ENCODE assay signal across 29 mouse cellular contexts in the genomic region with DNA sequence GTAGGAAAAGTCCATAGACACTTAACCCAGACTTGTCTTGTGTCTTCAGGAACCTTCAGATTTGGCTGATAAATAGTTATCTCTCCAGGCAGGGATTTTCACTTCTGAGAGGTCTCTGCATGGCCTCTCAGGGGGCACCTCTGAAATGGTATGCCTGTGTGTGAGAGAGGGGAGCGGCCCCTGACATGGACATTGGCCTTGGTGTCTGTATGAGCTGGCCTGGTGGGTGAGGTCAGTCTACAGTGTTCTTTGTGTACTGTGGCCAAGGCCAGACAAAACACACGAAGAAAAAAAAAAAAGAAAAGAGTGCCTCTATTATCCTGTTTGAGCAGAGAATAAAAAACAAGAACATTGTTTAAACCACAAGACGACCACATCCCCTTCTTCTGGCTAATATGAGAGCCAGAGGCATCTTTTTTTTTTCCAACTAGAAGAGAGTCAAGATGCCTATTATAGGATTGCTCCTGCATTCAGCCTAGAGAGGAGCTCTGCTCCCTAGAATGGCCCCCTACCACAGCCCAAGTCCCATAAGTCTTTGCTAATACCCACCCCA. TPM values are rescaled to one million over a fixed set of nuclear protein-coding genes. Genes with fewer than 3 reads are reported as not detected.
DNase-seq lines count a peak whose midpoint lies in the region; ATAC-seq and TF ChIP-seq lines count a peak whose summit lies in the region.
"Had no signal": no experiment of that assay in that cellular context is flagged by ENCODE, and none has a peak within 500 bp of the region (broad histone marks: within the 10 kb centered on the region; RNA-seq: fewer than 3 reads in every experiment).

No protein-coding gene starts in this region.

- H3K9me3 ChIP-seq in liver, postnatal 0 days (ENCODE audit: low read length) = peaks cover 2% of the 10 kb centered on the region; the same call in 1 of the 2 replicates
- H3K9me3 ChIP-seq in MEL (replicated peaks; ENCODE audit: insufficient read depth, low read length) = no peaks in the 10 kb centered on the region
- H3K9me3 ChIP-seq: embryonic facial prominence, embryonic 12.5 days; hindbrain, embryonic 15.5 days; kidney, embryonic 15.5 days; limb, embryonic 13.5 days; neural tube, embryonic 12.5 days; stomach, embryonic 15.5 days had no signal

- H3K9ac ChIP-seq in liver, postnatal 0 days (replicated peaks) = no peak overlapping the region
- H3K9ac ChIP-seq in MEL (ENCODE audit: control insufficient read depth, low read depth, low read length, poor library complexity, severe bottlenecking) = no peak overlapping the region
- H3K9ac ChIP-seq: embryonic facial prominence, embryonic 12.5 days; heart, embryonic 12.5 days; hindbrain, embryonic 15.5 days; kidney, embryonic 15.5 days; limb, embryonic 13.5 days; liver, embryonic 14.5 days; neural tube, embryonic 12.5 days; stomach, embryonic 15.5 days had no signal

- ATAC-seq in liver, postnatal 0 days = 0 out of 2 replicates have a peak, but pooled peaks have one; percentile 33
- ATAC-seq: forebrain, embryonic 14.5 days; inflammation-experienced regulatory T-cells, adult 6 months; midbrain, embryonic 16.5 days had no signal

- no peak for DNase-seq in liver, postnatal 0 days
- DNase-seq in liver (no peak), MEL (ENCODE audit: low read depth, low spot score) (peak; percentile 31)
- peak; percentile 34 for DNase-seq in CD4-positive helper T cell, adult 2 months (ENCODE audit: low read depth, low spot score)
- DNase-seq in naive thymus-derived CD4-positive, alpha-beta T cell, adult 2 months (ENCODE audit: low read depth) = peak; percentile 32
- DNase-seq in gastrocnemius, adult 8-10 months (ENCODE audit: low spot score in 2 of 2) = no peak
- DNase-seq: adrenal gland, postnatal 14 days; cerebellum, adult 11 months; cerebellum, adult 9-10 months; cerebellum, postnatal 36 days; embryo, embryonic 11 days; gastrocnemius, postnatal 25 days; heart, adult 18-20 months; kidney, adult 18-20 months; kidney, postnatal 25 days; lung, postnatal 4 days had no signal

- peaks cover 32% of the 10 kb centered on the region for H3K4me1 ChIP-seq in liver, postnatal 0 days (ENCODE audit: insufficient read depth)
- peaks cover 2 to 34% of the 10 kb centered on the region in 2 experiments; a peak in 3 of 4 replicates for H3K4me1 ChIP-seq in MEL (ENCODE audit: control insufficient read depth in 1 of 2, insufficient read depth in 2 of 2, low read length in 2 of 2)

- H3K79me2 ChIP-seq in MEL (ENCODE audit: control insufficient read depth, insufficient read depth, low read length, poor library complexity) = no peaks in the 10 kb centered on the region

- TF ChIP-seq POLR2A in MEL (IDR thresholded peaks at IDR 0.05; ENCODE audit: control insufficient read depth in 1 of 2, insufficient read depth in 1 of 2, low read depth in 1 of 2, low read length in 2 of 2, poor library complexity in 1 of 2) = no peak

- H3K27ac ChIP-seq in liver, postnatal 0 days (ENCODE audit: low read depth) = 0 out of 2 replicates have a peak overlapping the region, but pooled peaks have one; percentile 30
- H3K27ac ChIP-seq in MEL (ENCODE audit: control insufficient read depth, low read depth, low read length) = no peak overlapping the region
- H3K27ac ChIP-seq: embryonic facial prominence, embryonic 12.5 days; hindbrain, embryonic 10.5 days; hindbrain, embryonic 15.5 days; kidney, embryonic 15.5 days; left cerebral cortex, adult 2 months; limb, embryonic 13.5 days; liver, embryonic 14.5 days; neural tube, embryonic 12.5 days; stomach, embryonic 15.5 days had no signal

- WGBS in liver, postnatal 0 days (ENCODE audit: insufficient replicate concordance) = 17% methylated on average over 3 of the region's 3 CpGs

- no peaks in the 10 kb centered on the region for H3K27me3 ChIP-seq in liver, postnatal 0 days (ENCODE audit: insufficient read depth, low read length)
- peaks cover 0 to 1% of the 10 kb centered on the region in 2 experiments; a peak in 2 of 4 replicates for H3K27me3 ChIP-seq in MEL (ENCODE audit: control insufficient read depth in 1 of 2, insufficient read depth in 2 of 2, low read length in 2 of 2)
- H3K27me3 ChIP-seq: embryonic facial prominence, embryonic 12.5 days; heart, embryonic 12.5 days; hindbrain, embryonic 15.5 days; kidney, embryonic 15.5 days; neural tube, embryonic 12.5 days; stomach, embryonic 15.5 days had no signal

- TF ChIP-seq RAD21 in MEL (IDR thresholded peaks at IDR 0.05; ENCODE audit: low read depth, low read length) = no peak

- no peak for TF ChIP-seq EP300 in liver, postnatal 0 days (IDR thresholded peaks at IDR 0.05; ENCODE audit: low read depth)
- peak; percentile 3 to 13; a peak in 1 of 4 replicates for TF ChIP-seq EP300 in MEL (IDR thresholded peaks at IDR 0.05; ENCODE audit: low read depth in 1 of 2, low read length in 2 of 2)

- no peak for TF ChIP-seq CTCF in liver, postnatal 0 days (IDR thresholded peaks at IDR 0.05; ENCODE audit: low read depth)
- TF ChIP-seq CTCF in MEL (IDR thresholded peaks at IDR 0.05 in 2 of 3, conservative IDR thresholded peaks at IDR 0.05 in 1 of 3; ENCODE audit: control insufficient read depth in 1 of 3, insufficient read depth in 1 of 3, low read depth in 2 of 3, low read length in 3 of 3, poor library complexity in 1 of 3, severe bottlenecking in 1 of 3) = no peak

- no peak overlapping the region for H3K4me2 ChIP-seq in liver, postnatal 0 days (ENCODE audit: low read depth, low read length)
- H3K4me2 ChIP-seq: embryonic facial prominence, embryonic 12.5 days; heart, embryonic 12.5 days; hindbrain, embryonic 15.5 days; kidney, embryonic 15.5 days; limb, embryonic 13.5 days; neural tube, embryonic 12.5 days; stomach, embryonic 15.5 days had no signal

- H3K4me3 ChIP-seq in liver, postnatal 0 days (ENCODE audit: low read depth, low read length) = no peak overlapping the region
- H3K4me3 ChIP-seq in MEL (ENCODE audit: control insufficient read depth in 1 of 2, insufficient read depth in 1 of 2, low read depth in 2 of 2, low read length in 2 of 2) = no peak overlapping the region
- H3K4me3 ChIP-seq: embryonic facial prominence, embryonic 12.5 days; heart, embryonic 12.5 days; hindbrain, embryonic 10.5 days; hindbrain, embryonic 15.5 days; kidney, embryonic 15.5 days; left cerebral cortex, adult 2 months; limb, embryonic 13.5 days; neural tube, embryonic 12.5 days; stomach, embryonic 15.5 days had no signal

- 0 out of 2 replicates have a peak, but pooled peaks cover 2% of the 10 kb centered on the region for H3K36me3 ChIP-seq in liver, postnatal 0 days (replicated peaks; ENCODE audit: insufficient read depth, low read length)
- peaks cover 0 to 34% of the 10 kb centered on the region in 2 experiments; a peak in 2 of 4 replicates for H3K36me3 ChIP-seq in MEL (ENCODE audit: control insufficient read depth in 1 of 2, insufficient read depth in 2 of 2, low read length in 2 of 2)
- H3K36me3 ChIP-seq: embryonic facial prominence, embryonic 12.5 days; heart, embryonic 12.5 days; hindbrain, embryonic 10.5 days; hindbrain, embryonic 15.5 days; kidney, embryonic 15.5 days; limb, embryonic 13.5 days; neural tube, embryonic 12.5 days; stomach, embryonic 15.5 days had no signal

TF ChIP-seq in MEL, 35 proteins besides CTCF, POLR2A, EP300 and RAD21:
- TF ChIP-seq ZNF384 (IDR thresholded peaks at IDR 0.05; ENCODE audit: low read depth, low read length) = peak; percentile 87
- TF ChIP-seq TBP (IDR thresholded peaks at IDR 0.05; ENCODE audit: low read depth, low read length) = no peak

RNA-seq across cellular contexts. Expression of gene Traf1, which starts 18.0 kb away (rescaled TPM):
- 0.34 and 0.43 TPM in 2 replicates for polyA plus RNA-seq in liver, postnatal 0 days (2015; fragmentation: Nextera tagmentation; extraction: Ambion mirVana)
- total RNA-seq in MEL (2012; rRNA removed) = 0.04 TPM in 1 of 2 replicates, not detected in the other
- polyA plus RNA-seq in MEL (2012; ENCODE audit: insufficient read depth in 1 of 2, insufficient read length in 2 of 2, low read depth in 1 of 2, low replicate concordance in 2 of 2, missing spikeins in 1 of 2) = under 1 TPM in 1 of 2 experiments, not detected in 1; 0.03 TPM
- total RNA-seq in gastrocnemius, adult 8-10 months (2022) = 1 to 10 TPM in 1 of 4 experiments, under 1 TPM in 2, not detected in 1; 0.27 to 1.4 (median 0.58) TPM

Comparison
In these comparisons a context has a peak if more than half of its experiments do, and no peak if none do; other contexts are left out.
1. DNase-seq: peak in CD4-positive helper T cell, adult 2 months (single experiment), MEL (single experiment) and naive thymus-derived CD4-positive, alpha-beta T cell, adult 2 months (single experiment); none in liver, postnatal 0 days (single experiment), liver (single experiment) and gastrocnemius, adult 8-10 months (0 of 2).